Mouse (Mus musculus): ENCODE data around the gene 6030468B19Rik. TPM values are rescaled to one million over a fixed set of nuclear protein-coding genes. Genes with fewer than 3 reads are reported as not detected.

The 6030468B19Rik gene
- total RNA-seq (2021) = not detected

GRCm38 (mm10) chr11:117797511-117798159 is at the start of gene 6030468B19Rik:
6030468B19Rik (plus strand) TSS chr11:117797660.
- intact Hi-C loops (cut with DNase I) = no loop called here
- no peak for DNase-seq (ENCODE audit: low spot score)

GRCm38 (mm10) chr11:117748628-117749027 is 48.8 kb upstream of the 6030468B19Rik start:
- intact Hi-C loops (cut with DNase I) = no loop called here
- DNase-seq (ENCODE audit: low spot score) = no peak

GRCm38 (mm10) chr11:117749414-117749813 is 48.0 kb upstream of the 6030468B19Rik start:
- no peak for DNase-seq (ENCODE audit: low spot score)
- intact Hi-C loops (cut with DNase I) = no loop called here

- intact Hi-C loops (cut with DNase I) = loop anchor here (5.0 kb wide), 1 partner anchor 36 kb away; no protein-coding TSS in a partner anchor
- DNase-seq (ENCODE audit: low spot score) = no peak
Observed at GRCm38 (mm10) chr11:117751544-117751943, 45.9 kb upstream of the 6030468B19Rik start.

- intact Hi-C loops (cut with DNase I) = loop anchor here (5.0 kb wide), 1 partner anchor 39 kb away; no protein-coding TSS in a partner anchor
- DNase-seq (ENCODE audit: low spot score) = no peak
Observed at GRCm38 (mm10) chr11:117755891-117756290, 41.6 kb upstream of the 6030468B19Rik start.

GRCm38 (mm10) chr11:117759267-117759666 is 38.2 kb upstream of the 6030468B19Rik start:
- intact Hi-C loops (cut with DNase I) = loop anchor here (5.0 kb wide), 1 partner anchor 42 kb away; no protein-coding TSS in a partner anchor
- DNase-seq (ENCODE audit: low spot score) = no peak

GRCm38 (mm10) chr11:117760374-117761119 is 36.9 kb upstream of the 6030468B19Rik start:
- intact Hi-C loops (cut with DNase I) = no loop called here

GRCm38 (mm10) chr11:117761801-117762200 is 35.7 kb upstream of the 6030468B19Rik start:
- intact Hi-C loops (cut with DNase I) = no loop called here

More at GRCm38 (mm10) chr11:117760374-117761119, 36.9 kb upstream of the 6030468B19Rik start:
- DNase-seq (ENCODE audit: low spot score) = no peak

GRCm38 (mm10) chr11:117762246-117762645 is 35.2 kb upstream of the 6030468B19Rik start:
- intact Hi-C loops (cut with DNase I) = no loop called here
- no peak for DNase-seq (ENCODE audit: low spot score)

More at GRCm38 (mm10) chr11:117761801-117762200, 35.7 kb upstream of the 6030468B19Rik start:
- DNase-seq (ENCODE audit: low spot score) = no peak

- intact Hi-C loops (cut with DNase I) = no loop called here
- no peak for DNase-seq (ENCODE audit: low spot score)
Observed at GRCm38 (mm10) chr11:117764319-117764718, 33.1 kb upstream of the 6030468B19Rik start.

- intact Hi-C loops (cut with DNase I) = no loop called here
- no peak for DNase-seq (ENCODE audit: low spot score)
Observed at GRCm38 (mm10) chr11:117765361-117765760, 32.1 kb upstream of the 6030468B19Rik start.

GRCm38 (mm10) chr11:117766275-117766674 is 31.2 kb upstream of the 6030468B19Rik start:
- intact Hi-C loops (cut with DNase I) = no loop called here
- no peak for DNase-seq (ENCODE audit: low spot score)

- no peak for DNase-seq (ENCODE audit: low spot score)
- intact Hi-C loops (cut with DNase I) = no loop called here
Observed at GRCm38 (mm10) chr11:117768725-117769682, 28.5 kb upstream of the 6030468B19Rik start.

GRCm38 (mm10) chr11:117769683-117770047 is 27.8 kb upstream of the 6030468B19Rik start:
- DNase-seq (ENCODE audit: low spot score) = no peak
- intact Hi-C loops (cut with DNase I) = no loop called here

- intact Hi-C loops (cut with DNase I) = no loop called here
- no peak for DNase-seq (ENCODE audit: low spot score)
Observed at GRCm38 (mm10) chr11:117770407-117770806, 27.1 kb upstream of the 6030468B19Rik start.

- intact Hi-C loops (cut with DNase I) = no loop called here
- no peak for DNase-seq (ENCODE audit: low spot score)
Observed at GRCm38 (mm10) chr11:117772352-117772751, 25.1 kb upstream of the 6030468B19Rik start.

GRCm38 (mm10) chr11:117774925-117775324 is 22.5 kb upstream of the 6030468B19Rik start:
- intact Hi-C loops (cut with DNase I) = no loop called here
- DNase-seq (ENCODE audit: low spot score) = no peak

GRCm38 (mm10) chr11:117775540-117775939 is 21.9 kb upstream of the 6030468B19Rik start:
- no peak for DNase-seq (ENCODE audit: low spot score)
- intact Hi-C loops (cut with DNase I) = no loop called here

- intact Hi-C loops (cut with DNase I) = no loop called here
- DNase-seq (ENCODE audit: low spot score) = no peak
Observed at GRCm38 (mm10) chr11:117776085-117776792, 21.2 kb upstream of the 6030468B19Rik start.
